Mouse (Mus musculus) myocyte (in vitro differentiated cells): ENCODE data around the gene Clic1. TPM values are rescaled to one million over a fixed set of nuclear protein-coding genes. Genes with fewer than 3 reads are reported as not detected.

Source experiments
- H3K27me3 ChIP-seq: one replicate; pipeline ENCODE4 v1.6.1; 2011; ENCODE audit not compliant: control insufficient read depth, insufficient read depth, insufficient read length
- H3K36me3 ChIP-seq: one replicate; pipeline ENCODE4 v1.6.1; 2011; ENCODE audit not compliant: control insufficient read depth, insufficient read depth
- H3K4me2 ChIP-seq: one replicate; pipeline ENCODE4 v1.6.1; 2011; ENCODE audit warnings: low read depth, control low read depth
- H3K4me3 ChIP-seq: one replicate; pipeline ENCODE4 v1.5.1; 2011; ENCODE audit warnings: mild to moderate bottlenecking, control low read depth, moderate library complexity
- H3K79me2 ChIP-seq: one replicate; pipeline ENCODE4 v1.6.1; 2011; ENCODE audit not compliant: control insufficient read depth, insufficient read depth
- H3ac ChIP-seq: one replicate; pipeline ENCODE4 v1.6.1; 2011; ENCODE audit not compliant: control insufficient read depth, insufficient read length
- CEBPB ChIP-seq: IDR thresholded peaks from 2 replicates; pipeline ENCODE4 v1.6.1; 2011; ENCODE audit warnings: mild to moderate bottlenecking, moderate library complexity; ENCODE audit not compliant: poor library complexity, insufficient read depth, severe bottlenecking
- E2F4 ChIP-seq: IDR thresholded peaks from one replicate; pipeline ENCODE4 v1.6.1; 2011; ENCODE audit warnings: mild to moderate bottlenecking, control low read depth, moderate library complexity; ENCODE audit not compliant: insufficient read depth
- MAX ChIP-seq: IDR thresholded peaks from one replicate; pipeline ENCODE4 v1.6.1; 2011; ENCODE audit warnings: low read depth, mild to moderate bottlenecking, control low read depth
- MYOD1 ChIP-seq, 3 experiments: IDR thresholded peaks; one replicate each; pipeline ENCODE4 v1.6.1; 2011; ENCODE audit warnings: control low read depth in 2 of 3, low read depth in 2 of 3, mild to moderate bottlenecking in 2 of 3, moderate library complexity in 1 of 3; ENCODE audit not compliant: insufficient read length in 2 of 3, control insufficient read depth in 1 of 3
- MYOG ChIP-seq, 3 experiments: IDR thresholded peaks; one replicate each; pipeline ENCODE4 v1.6.1; 2011; ENCODE audit warnings: control low read depth in 2 of 3, low read depth in 2 of 3, mild to moderate bottlenecking in 2 of 3; ENCODE audit not compliant: insufficient read length in 2 of 3, control insufficient read depth in 1 of 3, insufficient read depth in 1 of 3
- POLR2A ChIP-seq: IDR thresholded peaks from one replicate; pipeline ENCODE4 v1.6.1; 2011; ENCODE audit warnings: low read depth, mild to moderate bottlenecking, control low read depth, moderate library complexity; ENCODE audit not compliant: insufficient read length
- POLR2AphosphoS2 ChIP-seq: IDR thresholded peaks from one replicate; pipeline ENCODE4 v1.6.1; 2011; ENCODE audit warnings: low read depth, control low read depth; ENCODE audit not compliant: insufficient read length
- REST ChIP-seq: IDR thresholded peaks from one replicate; pipeline ENCODE4 v1.6.1; 2011; ENCODE audit warnings: mild to moderate bottlenecking, control low read depth, moderate library complexity; ENCODE audit not compliant: insufficient read depth, insufficient read length
- SRF ChIP-seq: IDR thresholded peaks from one replicate; pipeline ENCODE4 v1.6.1; 2011; ENCODE audit warnings: low read depth; ENCODE audit not compliant: control insufficient read depth, insufficient read length
- TCF12 ChIP-seq: IDR thresholded peaks from one replicate; pipeline ENCODE4 v1.6.1; 2011; ENCODE audit warnings: mild to moderate bottlenecking, control low read depth; ENCODE audit not compliant: poor library complexity, insufficient read depth, severe bottlenecking
- TCF3 ChIP-seq: IDR thresholded peaks from one replicate; pipeline ENCODE4 v1.6.1; 2011; ENCODE audit warnings: low read depth, control low read depth; ENCODE audit not compliant: insufficient read length
- USF1 ChIP-seq: IDR thresholded peaks from one replicate; pipeline ENCODE4 v1.6.1; 2011; ENCODE audit warnings: low read depth, mild to moderate bottlenecking, control low read depth, moderate library complexity
- polyA plus RNA-seq: library from polyadenylated mRNA; unstranded; fragments of >200 nt; fragmentation: generic; extraction: Trizol; gene quantifications from one replicate; pipeline ENCODE4 v1.2.1, GENCODE M21; 2012; ENCODE audit warnings: missing spikeins

Clic1 gene
- polyA plus RNA-seq, 1 experiment = 412 TPM

DNA sequence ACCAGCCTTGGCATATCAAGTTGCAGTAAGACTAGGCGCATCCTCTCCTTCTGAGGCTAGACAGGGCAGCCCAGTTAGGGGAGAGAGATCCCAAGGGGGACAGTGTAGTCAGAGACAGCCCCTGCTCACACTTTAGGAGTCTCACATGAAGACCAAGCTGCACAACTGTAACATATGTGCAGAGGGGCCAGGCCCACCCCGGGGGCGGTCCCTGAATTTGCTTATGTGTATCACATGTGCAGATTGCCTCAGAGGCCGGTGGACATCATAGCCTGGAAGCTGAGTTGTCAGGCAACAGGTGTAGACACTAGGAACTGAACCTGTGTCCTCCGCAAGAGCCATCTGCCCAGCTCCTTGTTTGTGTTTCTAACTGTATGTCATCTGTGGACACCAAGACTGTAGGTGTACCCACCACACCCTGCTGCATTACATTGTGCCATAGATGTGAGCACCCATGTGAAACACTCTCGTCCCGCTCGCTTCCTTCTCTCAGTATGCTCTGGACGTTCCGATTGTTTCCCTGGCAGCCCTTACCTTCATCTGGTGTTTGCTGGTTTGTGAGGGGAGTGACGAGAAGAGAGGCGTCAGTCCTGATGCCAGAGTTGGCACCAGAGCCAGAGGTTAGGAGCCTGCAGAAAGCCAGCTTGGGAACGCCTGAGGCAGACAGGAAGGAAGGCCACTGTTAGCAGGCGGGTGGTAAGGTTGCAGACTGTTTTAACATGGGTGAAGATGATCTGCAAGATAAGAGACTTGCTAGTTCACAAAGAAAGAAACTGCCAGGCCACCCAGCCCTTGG, 42.8 kb downstream of the Clic1 start:
- Histone ChIP-seq H3K27me3 (no peaks in the 10 kb centered on the region), H3K79me2 (peaks cover 13% of the 10 kb centered on the region), H3K4me2 (no peak overlapping the region), H3K4me3 (no peak overlapping the region), H3ac (no peak overlapping the region), H3K36me3 (no peaks in the 10 kb centered on the region)
- TF ChIP-seq SRF (no peak), MAX (no peak), TCF3 (no peak), CEBPB (no peak), E2F4 (no peak), USF1 (no peak), TCF12 (no peak), MYOG (IDR thresholded peaks at IDR 0.05; ENCODE audit: control insufficient read depth in 1 of 3, insufficient read depth in 1 of 3, insufficient read length in 2 of 3, low read depth in 2 of 3) (no peak), POLR2A (no peak), MYOD1 (IDR thresholded peaks at IDR 0.05; ENCODE audit: control insufficient read depth in 1 of 3, insufficient read length in 2 of 3, low read depth in 2 of 3) (no peak)

DNA sequence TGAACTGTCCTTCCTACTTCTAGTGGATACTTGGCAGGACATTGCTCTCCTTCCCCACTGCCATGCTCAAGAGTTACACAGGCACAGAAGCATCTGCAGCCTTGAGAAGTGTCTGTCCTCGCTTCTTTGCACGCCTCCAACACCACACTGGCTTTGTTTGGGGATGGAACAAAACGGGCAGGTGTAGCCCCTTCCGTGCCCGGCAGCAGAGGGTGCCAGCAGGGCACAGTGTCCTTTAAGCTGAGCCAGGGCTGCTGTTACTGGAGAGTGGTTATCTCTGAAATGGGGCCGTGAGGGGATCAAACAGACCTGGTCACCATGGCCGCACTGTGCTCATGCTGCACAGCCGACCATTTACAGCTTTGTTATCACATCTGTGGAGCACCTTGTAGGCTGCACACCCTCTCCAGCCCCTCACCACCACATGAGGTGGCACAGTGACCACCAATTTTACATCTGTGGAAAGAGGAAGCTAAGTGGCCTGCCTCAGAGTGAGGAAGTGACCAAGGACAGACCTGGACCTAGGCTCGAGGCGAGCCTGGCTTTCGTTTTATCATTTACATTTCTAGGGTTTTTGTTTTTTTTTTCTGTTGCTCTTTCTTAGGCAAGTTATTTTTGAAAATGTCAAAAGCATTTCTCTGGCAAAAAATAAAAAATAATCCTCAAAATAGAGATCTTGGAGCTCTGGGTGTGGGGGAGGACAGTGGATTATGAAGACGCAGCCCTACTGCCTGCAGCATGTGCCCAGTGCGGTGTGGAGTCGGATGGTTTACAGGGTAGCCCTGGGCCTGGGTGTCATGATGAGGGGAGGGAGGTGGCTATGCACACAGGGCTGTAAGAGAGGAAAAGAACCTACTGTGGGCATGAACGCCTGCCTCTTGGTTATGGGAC, 45.0 kb downstream of the Clic1 start:
- Histone ChIP-seq H3K4me2 (no peak overlapping the region), H3K36me3 (no peaks in the 10 kb centered on the region), H3K79me2 (peaks cover 10% of the 10 kb centered on the region), H3K27me3 (no peaks in the 10 kb centered on the region), H3K4me3 (no peak overlapping the region), H3ac (no peak overlapping the region)
- TF ChIP-seq CEBPB = no peak
- no peak for TF ChIP-seq USF1

DNA sequence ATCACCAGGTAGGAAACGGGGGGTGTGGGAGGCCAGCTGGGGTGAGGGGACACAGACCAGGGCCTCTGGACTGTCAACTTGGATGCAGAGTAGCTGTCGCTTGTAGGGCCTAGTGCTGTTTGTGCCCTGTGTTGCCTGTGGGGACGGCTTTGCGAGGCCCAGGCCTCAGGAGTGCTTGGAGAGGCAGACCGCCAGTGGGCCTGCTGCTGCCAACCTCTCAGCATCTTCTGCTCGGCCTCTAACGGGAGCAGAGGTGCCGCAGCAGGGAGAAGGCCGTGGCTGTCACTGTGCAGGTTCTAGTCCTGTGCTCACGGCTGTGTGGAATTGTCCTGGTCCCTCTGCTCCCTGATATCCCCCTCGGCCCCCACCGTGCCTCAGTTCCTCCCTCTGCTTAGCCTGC, 46.8 kb downstream of the Clic1 start:
- Histone ChIP-seq H3K36me3 (peaks cover 4% of the 10 kb centered on the region), H3K79me2 (no peaks in the 10 kb centered on the region), H3K4me2 (no peak overlapping the region), H3ac (no peak overlapping the region), H3K27me3 (no peaks in the 10 kb centered on the region), H3K4me3 (no peak overlapping the region)
- TF ChIP-seq MYOD1 (IDR thresholded peaks at IDR 0.05; ENCODE audit: control insufficient read depth in 1 of 3, insufficient read length in 2 of 3, low read depth in 2 of 3) (no peak), REST (no peak), MYOG (IDR thresholded peaks at IDR 0.05; ENCODE audit: control insufficient read depth in 1 of 3, insufficient read depth in 1 of 3, insufficient read length in 2 of 3, low read depth in 2 of 3) (no peak), MAX (no peak), POLR2AphosphoS2 (no peak), TCF3 (no peak), TCF12 (no peak)

GRCm38 (mm10) chr17:35097164-35097655, 47.4 kb downstream of the Clic1 start:
- no peak overlapping the region for H3K4me3 ChIP-seq
- no peaks in the 10 kb centered on the region for H3K27me3 ChIP-seq
- no peak overlapping the region for H3K4me2 ChIP-seq
- no peak overlapping the region for H3ac ChIP-seq
- H3K36me3 ChIP-seq = peaks cover 4% of the 10 kb centered on the region
- no peaks in the 10 kb centered on the region for H3K79me2 ChIP-seq
- TF ChIP-seq POLR2A (no peak), REST (no peak), E2F4 (no peak), MAX (no peak), TCF3 (no peak), CEBPB (no peak), POLR2AphosphoS2 (no peak), MYOD1 (IDR thresholded peaks at IDR 0.05; ENCODE audit: control insufficient read depth in 1 of 3, insufficient read length in 2 of 3, low read depth in 2 of 3) (no peak), TCF12 (no peak), MYOG (IDR thresholded peaks at IDR 0.05; ENCODE audit: control insufficient read depth in 1 of 3, insufficient read depth in 1 of 3, insufficient read length in 2 of 3, low read depth in 2 of 3) (no peak)

DNA sequence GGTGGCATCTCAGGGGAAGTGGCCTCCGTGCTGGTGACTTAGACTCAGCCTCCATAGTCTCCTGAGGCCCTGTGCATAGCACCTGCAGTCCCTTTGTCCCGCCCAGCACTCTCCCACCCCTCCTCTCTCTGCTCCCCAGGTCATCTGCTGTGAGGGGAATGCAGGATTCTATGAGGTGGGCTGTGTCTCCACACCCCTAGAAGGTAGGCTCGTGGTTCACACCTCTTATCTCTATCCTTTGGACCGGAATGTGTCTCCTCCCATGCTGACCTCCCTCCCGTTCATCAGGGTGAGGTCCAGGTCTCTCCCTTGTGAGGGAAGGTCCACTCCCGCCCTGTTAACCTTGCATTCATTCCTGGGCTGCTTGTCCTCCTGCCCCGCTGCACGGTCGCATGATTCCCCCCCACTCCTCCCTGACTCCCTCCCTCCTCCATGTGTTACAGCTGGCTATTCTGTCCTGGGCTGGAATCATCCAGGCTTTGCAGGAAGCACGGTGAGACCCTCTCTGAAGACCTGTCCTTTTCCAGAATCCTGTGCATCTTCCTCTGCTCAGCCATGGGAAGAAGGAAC, 50.5 kb downstream of the Clic1 start:
- TF ChIP-seq POLR2A = no peak
- TF ChIP-seq MYOG (IDR thresholded peaks at IDR 0.05; ENCODE audit: control insufficient read depth in 1 of 3, insufficient read depth in 1 of 3, insufficient read length in 2 of 3, low read depth in 2 of 3) = no peak
- H3ac ChIP-seq = no peak overlapping the region
- peaks cover 4% of the 10 kb centered on the region for H3K36me3 ChIP-seq
- no peak overlapping the region for H3K4me2 ChIP-seq
- no peak overlapping the region for H3K4me3 ChIP-seq
- no peaks in the 10 kb centered on the region for H3K27me3 ChIP-seq
- H3K79me2 ChIP-seq = no peaks in the 10 kb centered on the region
